24 mouse cellular contexts compared by ENCODE assay signal in genomic region chr13:97630921-97631320, GRCm38 (mm10).
"Had no signal": no experiment of that assay in that cellular context is flagged by ENCODE, and none has a peak within 500 bp of the region (broad histone marks: within the 10 kb centered on the region; RNA-seq: fewer than 3 reads in every experiment).

No protein-coding gene starts in this region.

- H3K4me1 ChIP-seq: hindbrain, embryonic 15.5 days; kidney, embryonic 15.5 days; liver, embryonic 12.5 days had no signal

- DNase-seq: forebrain, postnatal 0 days; gastrocnemius, postnatal 14 days; gastrocnemius, postnatal 36 days; kidney, adult 11 months; kidney, adult 2 months; kidney, adult 9 months; kidney, postnatal 14 days; kidney, postnatal 36 days; layer of hippocampus, adult 9-11 months; layer of hippocampus, postnatal 36 days; left cerebral cortex, postnatal 4 days had no signal

- H3K27me3 ChIP-seq: heart, embryonic 13.5 days; heart, embryonic 15.5 days; hindbrain, embryonic 13.5 days; hindbrain, embryonic 15.5 days; kidney, embryonic 15.5 days; limb, embryonic 13.5 days; limb, embryonic 15.5 days had no signal

- ATAC-seq: forebrain, postnatal 0 days; hindbrain, postnatal 0 days; intestine, embryonic 16.5 days; liver, embryonic 12.5 days had no signal

- H3K27ac ChIP-seq: heart, embryonic 13.5 days; heart, embryonic 15.5 days; hindbrain, embryonic 13.5 days; hindbrain, embryonic 15.5 days; hindbrain, postnatal 0 days; kidney, embryonic 15.5 days; kidney, postnatal 0 days; limb, embryonic 13.5 days; limb, embryonic 15.5 days; liver, embryonic 12.5 days; liver, embryonic 14.5 days had no signal

- H3K36me3 ChIP-seq: heart, embryonic 13.5 days; heart, embryonic 15.5 days; hindbrain, embryonic 13.5 days; hindbrain, embryonic 15.5 days; kidney, embryonic 15.5 days; limb, embryonic 13.5 days; limb, embryonic 15.5 days; liver, embryonic 12.5 days had no signal

- H3K9me3 ChIP-seq: heart, embryonic 13.5 days; heart, embryonic 15.5 days; hindbrain, embryonic 13.5 days; hindbrain, embryonic 15.5 days; kidney, embryonic 15.5 days; limb, embryonic 13.5 days; limb, embryonic 15.5 days; liver, embryonic 12.5 days had no signal

- H3K4me2 ChIP-seq: heart, embryonic 11.5 days; heart, embryonic 13.5 days; heart, embryonic 15.5 days; hindbrain, embryonic 13.5 days; hindbrain, embryonic 15.5 days; kidney, embryonic 15.5 days; limb, embryonic 13.5 days; limb, embryonic 15.5 days; liver, embryonic 12.5 days had no signal

- H3K4me3 ChIP-seq: heart, embryonic 13.5 days; heart, embryonic 15.5 days; hindbrain, embryonic 13.5 days; hindbrain, embryonic 15.5 days; kidney, embryonic 15.5 days; limb, embryonic 13.5 days; limb, embryonic 15.5 days; liver, embryonic 12.5 days had no signal

- H3K9ac ChIP-seq: forebrain, postnatal 0 days; heart, embryonic 13.5 days; heart, embryonic 15.5 days; hindbrain, embryonic 13.5 days; hindbrain, embryonic 15.5 days; kidney, embryonic 15.5 days; limb, embryonic 13.5 days; limb, embryonic 15.5 days; liver, embryonic 12.5 days; liver, embryonic 14.5 days had no signal
